Mouse (Mus musculus) gastrocnemius, postnatal 4 days (tissue): ENCODE measurements around the gene Pard3. TPM values are rescaled to one million over a fixed set of nuclear protein-coding genes. Genes with fewer than 3 reads are reported as not detected.

Experiments
- DNase-seq, 2 experiments: peaks; one replicate each; pipeline ENCODE4 v3.0.0; 2021 to 2022; ENCODE audit warnings: low spot score in 2 of 2, mixed read lengths in 2 of 2
- total RNA-seq, 2 experiments: library from RNA; stranded (reverse); gene quantifications; 2 replicates each; pipeline ENCODE4 v1.2.3; 2021

Pard3 gene
- total RNA-seq, 2 experiments from 2014 or later: 48.7 to 52.2 TPM

- DNase-seq: no peak
Observed at GRCm38 (mm10) chr8:127271186-127271585, 207.5 kb downstream of the Pard3 start.

- DNase-seq: no peak
Observed at GRCm38 (mm10) chr8:127280299-127280974, 216.7 kb downstream of the Pard3 start.

- no peak for DNase-seq
Observed at GRCm38 (mm10) chr8:127281035-127281434, 217.3 kb downstream of the Pard3 start.

GRCm38 (mm10) chr8:127284462-127285216 is 220.9 kb downstream of the Pard3 start:
- no peak for DNase-seq

- DNase-seq: no peak
Observed at GRCm38 (mm10) chr8:127287816-127288215, 224.1 kb downstream of the Pard3 start.

- no peak for DNase-seq
Observed at GRCm38 (mm10) chr8:127292307-127292706, 228.6 kb downstream of the Pard3 start.

GRCm38 (mm10) chr8:127293025-127293729 is 229.5 kb downstream of the Pard3 start:
- DNase-seq: no peak

- no peak for DNase-seq
Observed at GRCm38 (mm10) chr8:127294061-127294460, 230.4 kb downstream of the Pard3 start.

- no peak for DNase-seq
Observed at GRCm38 (mm10) chr8:127295848-127296247, 232.2 kb downstream of the Pard3 start.

GRCm38 (mm10) chr8:127300493-127300892 is 236.8 kb downstream of the Pard3 start:
- DNase-seq: no peak

- no peak for DNase-seq
Observed at GRCm38 (mm10) chr8:127302847-127303445, 239.3 kb downstream of the Pard3 start.

GRCm38 (mm10) chr8:127307026-127307425 is 243.3 kb downstream of the Pard3 start:
- DNase-seq: no peak

GRCm38 (mm10) chr8:127309363-127309762 is 245.7 kb downstream of the Pard3 start:
- DNase-seq: no peak

- DNase-seq: no peak
Observed at GRCm38 (mm10) chr8:127315811-127316210, 252.1 kb downstream of the Pard3 start.

- no peak for DNase-seq
Observed at GRCm38 (mm10) chr8:127317914-127318313, 254.2 kb downstream of the Pard3 start.

- DNase-seq: no peak
Observed at GRCm38 (mm10) chr8:127318377-127319159, 254.9 kb downstream of the Pard3 start.

- no peak for DNase-seq
Observed at GRCm38 (mm10) chr8:127320930-127321329, 257.2 kb downstream of the Pard3 start.

GRCm38 (mm10) chr8:127323583-127324360 is 260.1 kb downstream of the Pard3 start:
- no peak for DNase-seq

- DNase-seq: no peak
Observed at GRCm38 (mm10) chr8:127324836-127325570, 261.3 kb downstream of the Pard3 start.
